Mouse (Mus musculus) intestine, postnatal 0 days (tissue): ENCODE results near the gene Disc1. TPM values are rescaled to one million over a fixed set of nuclear protein-coding genes. Genes with fewer than 3 reads are reported as not detected.

ENCODE experiments used
- ATAC-seq: fragments of 200-750 bp; cut with Nextera tagmentation; 2 replicates; pipeline ENCODE4 v1.8.0; 2017; ENCODE audit warnings: mild to moderate bottlenecking, moderate TSS enrichment, moderate library complexity
- H3K27ac ChIP-seq: fragments of 300-500 bp; sonication (generic); 2 replicates; pipeline ENCODE4 v1.5.1; 2014; ENCODE audit warnings: mild to moderate bottlenecking, low read depth, low read length, moderate library complexity
- H3K27me3 ChIP-seq: fragments of 300-500 bp; sonication (generic); replicated peaks from 2 replicates; pipeline ENCODE4 v1.6.1; 2014; ENCODE audit warnings: low read length, mixed read lengths; ENCODE audit not compliant: control insufficient read depth, insufficient read depth
- H3K36me3 ChIP-seq: fragments of 300-500 bp; sonication (generic); 2 replicates; pipeline ENCODE4 v1.6.1; 2014; ENCODE audit warnings: mild to moderate bottlenecking, moderate library complexity; ENCODE audit not compliant: control insufficient read depth, insufficient read depth
- H3K4me1 ChIP-seq: fragments of 300-500 bp; sonication (generic); replicated peaks from 2 replicates; pipeline ENCODE4 v1.6.1; 2014; ENCODE audit warnings: antibody characterized with exemption, low read length, mixed read lengths; ENCODE audit not compliant: control insufficient read depth, insufficient read depth
- H3K4me2 ChIP-seq: fragments of 300-500 bp; sonication (generic); replicated peaks from 2 replicates; pipeline ENCODE4 v1.6.1; 2014; ENCODE audit warnings: low read depth, mild to moderate bottlenecking, moderate library complexity
- H3K4me3 ChIP-seq: fragments of 300-500 bp; sonication (generic); 2 replicates; pipeline ENCODE4 v1.5.1; 2014; ENCODE audit warnings: low read depth, low read length
- H3K9ac ChIP-seq: fragments of 300-500 bp; sonication (generic); 2 replicates; pipeline ENCODE4 v1.6.1; 2014; ENCODE audit warnings: mild to moderate bottlenecking, low read depth, low read length
- H3K9me3 ChIP-seq: fragments of 300-500 bp; sonication (generic); 2 replicates; pipeline ENCODE4 v1.6.1; 2016; ENCODE audit warnings: mixed run types; ENCODE audit not compliant: control insufficient read depth
- CTCF ChIP-seq: sonication (generic); IDR thresholded peaks from 2 replicates; pipeline ENCODE4 v1.5.1; 2016; ENCODE audit warnings: low read depth, mild to moderate bottlenecking, control low read depth, antibody characterized with exemption, moderate library complexity
- WGBS: fragments of 180-500 bp; shearing (Covaris S2); extraction: QIAGEN DNeasy Blood & Tissue Kit; methylation state at CpG from one replicate; pipeline ENCODE4 v1.1.7; 2014; 5-methylcytosine and 5-hydroxymethylcytosine counted together
- polyA plus RNA-seq: library from polyadenylated mRNA; unstranded; fragments of >200 nt; fragmentation: Nextera tagmentation; extraction: Ambion mirVana; gene quantifications from 2 replicates; pipeline ENCODE4 v1.2.1, GENCODE M21; 2015

The Disc1 gene
- polyA plus RNA-seq, 1 experiment from 2014 or later: 0.40 TPM

DNA sequence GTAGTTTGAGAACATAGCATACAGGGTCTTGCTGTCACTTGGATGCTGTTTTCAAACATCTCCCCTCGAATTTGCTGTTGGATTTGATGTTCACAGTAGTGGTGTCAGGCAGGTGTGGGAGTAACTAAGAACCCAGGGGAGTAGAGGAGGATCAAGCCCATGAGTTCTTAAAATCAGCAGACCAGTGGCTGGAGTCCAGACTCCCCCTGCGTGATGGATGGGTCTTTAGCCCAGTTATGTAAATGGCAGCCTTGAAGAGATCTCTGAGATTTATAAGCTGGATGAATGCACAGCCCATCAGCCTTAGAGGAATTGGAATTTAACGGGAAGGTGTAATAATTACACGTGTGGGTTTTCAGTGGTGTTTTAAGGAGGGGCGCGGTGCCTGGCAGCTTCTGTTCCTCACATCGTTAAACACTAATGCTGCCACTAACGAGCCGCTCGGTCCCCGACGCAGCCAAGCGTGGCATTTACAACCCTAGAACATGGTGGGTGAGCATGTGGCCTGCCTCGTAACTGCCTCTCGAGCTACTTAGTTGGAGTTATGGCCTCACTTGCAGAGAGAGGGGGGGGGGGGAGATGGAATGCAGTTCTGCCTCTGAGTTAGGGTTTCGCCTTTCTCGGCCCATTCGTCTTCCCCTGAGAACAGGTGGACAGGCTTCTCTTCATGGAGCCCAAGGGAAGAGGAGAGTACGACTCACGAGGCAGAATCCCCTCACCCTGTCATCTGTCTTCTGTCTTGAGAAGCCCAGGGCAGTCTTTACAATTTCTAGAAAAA is 103.1 kb downstream of the Disc1 start:
- Histone ChIP-seq H3K27me3 (no peaks in the 10 kb centered on the region), H3K4me3 (no peak overlapping the region), H3K27ac (no peak overlapping the region), H3K9me3 (no peaks in the 10 kb centered on the region), H3K36me3 (no peaks in the 10 kb centered on the region), H3K9ac (no peak overlapping the region), H3K4me1 (no peaks in the 10 kb centered on the region), H3K4me2 (no peak overlapping the region)
- ATAC-seq: no peak
- TF ChIP-seq CTCF: no peak
- 63% methylated on average over 20 of the region's 20 CpGs for WGBS

- no peaks in the 10 kb centered on the region for H3K27me3 ChIP-seq
These were observed 103.6 kb downstream of the Disc1 start for GRCm38 (mm10) chr8:125157641-125158005.

DNA sequence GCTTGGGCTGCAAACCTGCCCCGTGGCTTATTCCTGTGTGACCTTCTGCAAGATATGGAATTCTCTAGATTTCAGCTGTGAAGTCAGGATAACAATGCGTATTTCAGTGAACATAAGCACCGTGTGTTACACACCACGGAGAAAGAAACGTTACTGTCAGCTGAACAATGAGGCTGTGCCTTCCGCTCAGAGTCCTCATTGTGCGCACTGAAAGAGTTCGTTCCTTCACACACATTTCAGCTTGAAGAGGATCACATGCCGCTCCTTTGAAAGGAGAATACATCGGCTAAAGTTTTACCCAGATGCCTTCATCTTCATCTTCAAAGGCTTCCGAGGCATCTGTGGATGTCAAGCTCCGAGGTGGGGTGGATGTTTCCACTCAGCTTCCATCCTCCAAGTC is 105.4 kb downstream of the Disc1 start:
- Histone ChIP-seq H3K4me3 (no peak overlapping the region), H3K9me3 (no peaks in the 10 kb centered on the region), H3K9ac (no peak overlapping the region), H3K36me3 (no peaks in the 10 kb centered on the region), H3K27ac (no peak overlapping the region), H3K4me2 (no peak overlapping the region), H3K4me1 (no peaks in the 10 kb centered on the region), H3K27me3 (no peaks in the 10 kb centered on the region)
- TF ChIP-seq CTCF: no peak
- 80% methylated on average over 12 of the region's 12 CpGs for WGBS
- ATAC-seq: no peak

More at GRCm38 (mm10) chr8:125157641-125158005, 103.6 kb downstream of the Disc1 start:
- H3K9me3 ChIP-seq: no peaks in the 10 kb centered on the region
- H3K27ac ChIP-seq: no peak overlapping the region
- no peaks in the 10 kb centered on the region for H3K4me1 ChIP-seq
- H3K4me2 ChIP-seq: no peak overlapping the region
- no peak for ATAC-seq
- no peak overlapping the region for H3K4me3 ChIP-seq
- no peaks in the 10 kb centered on the region for H3K36me3 ChIP-seq
- no peak for TF ChIP-seq CTCF
- 70% methylated on average over 5 of the region's 5 CpGs for WGBS
- no peak overlapping the region for H3K9ac ChIP-seq

- 43% methylated on average over 10 of the region's 10 CpGs for WGBS
- no peaks in the 10 kb centered on the region for H3K9me3 ChIP-seq
- no peaks in the 10 kb centered on the region for H3K36me3 ChIP-seq
- no peaks in the 10 kb centered on the region for H3K4me1 ChIP-seq
- H3K4me2 ChIP-seq: no peak overlapping the region
- no peak overlapping the region for H3K27ac ChIP-seq
- peak; percentile 65 for ATAC-seq
- H3K9ac ChIP-seq: no peak overlapping the region
- no peak overlapping the region for H3K4me3 ChIP-seq
- TF ChIP-seq CTCF: no peak
- H3K27me3 ChIP-seq: no peaks in the 10 kb centered on the region
These were observed 109.5 kb downstream of the Disc1 start for GRCm38 (mm10) chr8:125163491-125163890.

- Histone ChIP-seq H3K4me2 (no peak overlapping the region), H3K4me1 (no peaks in the 10 kb centered on the region), H3K9me3 (no peaks in the 10 kb centered on the region), H3K27ac (no peak overlapping the region), H3K27me3 (no peaks in the 10 kb centered on the region), H3K36me3 (no peaks in the 10 kb centered on the region), H3K9ac (no peak overlapping the region), H3K4me3 (no peak overlapping the region)
- no peak for TF ChIP-seq CTCF
- no peak for ATAC-seq
- 67% methylated on average over 6 of the region's 6 CpGs for WGBS
These were observed 109.9 kb downstream of the Disc1 start for GRCm38 (mm10) chr8:125163906-125164305.

DNA sequence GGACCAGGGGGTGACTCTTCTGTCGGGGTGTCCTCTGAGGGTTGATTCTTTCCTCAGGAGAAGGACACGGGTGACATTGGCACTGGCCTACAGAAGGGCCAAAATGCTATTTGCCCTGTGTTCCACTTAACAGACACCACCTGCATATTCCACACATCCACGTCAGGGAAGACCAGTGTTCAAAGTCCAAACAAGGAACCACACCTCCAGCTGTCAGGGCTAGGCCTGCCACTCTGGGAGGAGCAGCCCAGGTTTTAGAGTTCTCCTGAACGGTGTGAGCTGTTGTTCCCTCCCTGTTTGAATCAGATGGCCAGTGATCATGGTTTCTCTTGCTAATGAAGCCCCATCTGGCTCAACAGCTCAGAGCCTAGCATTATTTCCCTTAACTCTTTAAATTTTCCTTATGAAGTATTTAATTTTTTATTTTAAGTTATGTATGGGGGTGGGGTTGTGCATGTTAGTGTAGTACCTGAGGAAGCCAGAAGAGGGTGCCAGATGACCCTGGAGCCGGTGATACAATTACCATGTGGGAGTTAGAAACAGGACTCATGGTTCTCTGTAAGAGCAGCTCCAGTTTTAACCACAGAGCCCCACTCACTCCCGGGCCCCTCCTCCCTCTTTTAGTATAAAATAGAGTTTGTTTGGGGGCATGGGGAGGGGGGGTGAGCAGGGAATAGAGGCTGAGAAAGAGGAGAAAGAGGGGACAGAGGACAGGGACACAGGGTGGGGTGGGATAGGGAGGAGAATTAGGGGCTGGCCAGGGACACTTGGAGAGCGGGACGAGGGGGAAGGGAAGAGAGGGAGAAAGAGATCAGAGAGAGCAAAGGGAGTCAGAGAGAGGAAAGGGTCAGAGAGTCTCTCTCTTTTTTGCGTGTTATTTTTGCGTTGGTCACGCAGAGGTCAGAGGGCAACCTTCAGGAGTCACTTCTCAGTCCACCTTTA is 111.8 kb downstream of the Disc1 start:
- WGBS: 64% methylated on average over 10 of the region's 11 CpGs
- Histone ChIP-seq H3K4me1 (no peaks in the 10 kb centered on the region), H3K4me3 (no peak overlapping the region), H3K27me3 (no peaks in the 10 kb centered on the region), H3K36me3 (no peaks in the 10 kb centered on the region), H3K4me2 (no peak overlapping the region), H3K27ac (no peak overlapping the region), H3K9me3 (no peaks in the 10 kb centered on the region), H3K9ac (no peak overlapping the region)
- ATAC-seq: peak; percentile 79
- TF ChIP-seq CTCF: peak; percentile 80
